Mouse (Mus musculus) bone marrow, adult 2 months (tissue): Measurements from ENCODE around the gene Vwce. TPM values are rescaled to one million over a fixed set of nuclear protein-coding genes. Genes with fewer than 3 reads are reported as not detected.
A peak's percentile ranks its signal among the peaks of the same experiment; 100 is the strongest.

Experiments
- H3K27ac ChIP-seq: fragments of 200-500 bp; 2 replicates; pipeline ENCODE4 v1.5.1; 2012; ENCODE audit warnings: low read depth, mild to moderate bottlenecking, control low read depth, inconsistent platforms, low read length; ENCODE audit not compliant: control insufficient read depth, poor library complexity, insufficient read depth
- H3K4me1 ChIP-seq: fragments of 200-500 bp; 2 replicates; pipeline ENCODE4 v1.6.1; 2011; ENCODE audit warnings: low read length; ENCODE audit not compliant: control insufficient read depth, insufficient read depth
- H3K4me3 ChIP-seq: fragments of 200-500 bp; replicated peaks from 2 replicates; pipeline ENCODE3; 2011; ENCODE audit warnings: mild to moderate bottlenecking, low read depth, low read length, control low read depth; ENCODE audit not compliant: control insufficient read depth
- CTCF ChIP-seq: fragments of 200-500 bp; IDR thresholded peaks from 2 replicates; pipeline ENCODE4 v1.5.1; 2011; ENCODE audit warnings: low read length, control low read depth; ENCODE audit not compliant: control insufficient read depth, insufficient read depth
- POLR2A ChIP-seq: fragments of 200-500 bp; IDR thresholded peaks from 2 replicates; pipeline ENCODE4 v1.6.1; 2011; ENCODE audit warnings: low read depth, mild to moderate bottlenecking, control low read depth, low read length, borderline replicate concordance; ENCODE audit not compliant: control insufficient read depth
- WGBS: fragments of 180-500 bp; shearing (Covaris S2); methylation state at CpG from one replicate; pipeline ENCODE4 v1.1.7; 2018; 5-methylcytosine and 5-hydroxymethylcytosine counted together
- polyA plus RNA-seq: library from polyadenylated mRNA; stranded (reverse); fragments of >200 nt; gene quantifications from 2 replicates; pipeline ENCODE4 v1.2.4, GENCODE M21; 2011; ENCODE audit warnings: low replicate concordance; ENCODE audit not compliant: missing spikeins, insufficient read depth, insufficient read length

Vwce gene
- polyA plus RNA-seq, 1 experiment: 0.77 TPM

DNA sequence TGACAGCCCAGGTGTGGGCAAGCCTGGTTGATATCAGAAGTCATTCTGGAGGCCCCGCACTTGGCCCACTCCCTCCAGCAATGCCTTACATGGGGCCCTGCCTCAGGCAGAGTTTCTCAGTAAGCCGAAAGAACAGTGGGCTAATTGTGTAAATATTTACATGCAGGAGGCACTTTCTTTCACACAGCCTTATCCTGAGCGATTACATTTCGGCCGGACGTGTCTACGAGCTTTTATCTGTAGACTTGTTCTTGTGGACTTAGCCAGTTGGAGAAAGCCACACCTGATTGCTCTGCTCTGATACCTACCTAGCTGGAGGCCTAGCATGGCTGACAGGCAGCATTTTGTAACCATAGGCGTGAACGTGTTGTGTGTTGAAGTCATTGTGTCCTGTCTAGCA, 65.8 kb downstream of the Vwce start:
- no peak for TF ChIP-seq POLR2A
- no peak for TF ChIP-seq CTCF
- Histone ChIP-seq H3K4me3 (peak overlapping the region; percentile 35), H3K27ac (peak overlapping the region; percentile 87), H3K4me1 (peaks cover 24% of the 10 kb centered on the region)
- 53% methylated on average over 9 of the region's 9 CpGs for WGBS

DNA sequence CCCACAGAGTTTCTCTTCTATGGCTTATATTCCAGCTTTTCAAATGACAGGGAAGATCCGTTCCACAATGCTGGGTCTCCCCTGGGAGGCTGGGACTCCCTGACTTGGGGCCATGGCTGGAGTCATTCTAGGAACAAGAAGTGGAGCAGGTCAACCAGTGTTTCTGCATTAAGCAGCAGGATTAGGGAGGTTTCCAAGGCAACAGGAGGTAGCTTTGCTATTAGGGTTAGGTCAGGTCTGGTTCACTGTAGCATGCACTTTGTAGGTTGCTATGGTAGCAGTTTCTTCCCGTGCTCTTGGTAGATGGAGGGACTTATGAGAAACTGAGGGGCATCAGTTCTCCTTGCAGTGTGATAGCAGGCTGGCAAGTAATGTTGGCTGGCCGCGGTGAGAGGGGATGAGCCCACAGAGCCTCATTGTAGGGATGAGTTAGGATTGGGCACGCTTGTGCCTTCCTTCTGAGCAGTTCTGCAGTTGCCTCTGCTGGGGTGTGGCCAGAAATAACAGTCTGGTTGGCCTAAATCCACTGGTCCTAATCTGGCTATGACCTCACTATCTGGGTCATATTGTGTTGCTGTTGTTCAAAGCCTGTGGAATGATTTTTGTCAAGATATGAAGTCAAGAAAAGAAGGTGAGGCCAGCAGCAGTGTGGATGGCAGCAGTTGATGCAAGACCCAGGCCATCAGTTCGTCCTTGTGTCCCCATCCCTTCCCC, 67.2 kb downstream of the Vwce start:
- no peak for TF ChIP-seq CTCF
- no peak for TF ChIP-seq POLR2A
- Histone ChIP-seq H3K27ac (no peak overlapping the region), H3K4me3 (no peak overlapping the region), H3K4me1 (peaks cover 24% of the 10 kb centered on the region)
- 66% methylated on average over 6 of the region's 6 CpGs for WGBS

DNA sequence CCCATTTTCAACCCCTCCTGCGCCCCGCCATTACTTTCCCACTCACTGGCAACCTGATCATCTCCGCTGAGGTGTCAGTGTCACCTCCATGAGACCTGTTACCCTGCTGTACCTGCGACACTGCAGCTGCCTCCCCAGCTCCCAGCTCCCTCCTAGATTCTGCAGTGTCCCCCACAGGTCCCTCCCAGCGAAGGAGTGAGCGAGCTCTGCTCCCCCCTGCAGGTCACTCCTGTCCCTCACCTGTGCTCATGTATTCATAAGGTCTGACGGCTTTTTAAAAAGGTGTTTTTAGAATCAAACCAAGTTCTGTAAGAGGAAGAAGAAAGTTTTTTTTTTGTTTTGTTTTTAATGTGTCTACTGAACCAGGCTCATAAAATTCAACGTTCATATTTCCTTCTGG, 68.1 kb downstream of the Vwce start:
- Histone ChIP-seq H3K4me1 (peaks cover 24% of the 10 kb centered on the region), H3K4me3 (no peak overlapping the region), H3K27ac (no peak overlapping the region; the same call in none of the 2 replicates)
- WGBS: 60% methylated on average over 8 of the region's 8 CpGs
- TF ChIP-seq CTCF (no peak), POLR2A (no peak)

DNA sequence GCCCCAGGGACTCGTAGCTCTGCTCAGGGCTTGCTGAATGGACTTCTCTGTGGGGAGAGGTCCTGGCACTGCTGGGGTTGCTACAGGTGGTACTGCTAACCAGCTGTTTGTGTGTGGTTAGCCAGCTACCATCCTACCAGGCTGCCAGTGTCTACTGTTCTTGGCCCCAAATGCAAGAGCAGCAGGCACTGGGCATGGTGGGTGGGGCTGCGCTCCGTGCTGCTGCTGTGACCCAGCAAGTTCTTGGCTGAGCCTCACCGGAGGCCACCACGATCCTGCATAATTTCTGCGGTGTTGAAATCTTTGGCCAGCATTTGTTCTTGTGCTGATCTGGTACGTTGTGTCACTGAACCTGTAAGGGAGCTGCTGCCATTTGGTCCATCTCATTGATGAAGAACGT, 69.5 kb downstream of the Vwce start:
- peak overlapping the region; percentile 60 for H3K27ac ChIP-seq
- 33% methylated on average over 8 of the region's 8 CpGs for WGBS
- no peak overlapping the region for H3K4me3 ChIP-seq
- no peak for TF ChIP-seq POLR2A
- no peak for TF ChIP-seq CTCF
- peaks cover 24% of the 10 kb centered on the region for H3K4me1 ChIP-seq

DNA sequence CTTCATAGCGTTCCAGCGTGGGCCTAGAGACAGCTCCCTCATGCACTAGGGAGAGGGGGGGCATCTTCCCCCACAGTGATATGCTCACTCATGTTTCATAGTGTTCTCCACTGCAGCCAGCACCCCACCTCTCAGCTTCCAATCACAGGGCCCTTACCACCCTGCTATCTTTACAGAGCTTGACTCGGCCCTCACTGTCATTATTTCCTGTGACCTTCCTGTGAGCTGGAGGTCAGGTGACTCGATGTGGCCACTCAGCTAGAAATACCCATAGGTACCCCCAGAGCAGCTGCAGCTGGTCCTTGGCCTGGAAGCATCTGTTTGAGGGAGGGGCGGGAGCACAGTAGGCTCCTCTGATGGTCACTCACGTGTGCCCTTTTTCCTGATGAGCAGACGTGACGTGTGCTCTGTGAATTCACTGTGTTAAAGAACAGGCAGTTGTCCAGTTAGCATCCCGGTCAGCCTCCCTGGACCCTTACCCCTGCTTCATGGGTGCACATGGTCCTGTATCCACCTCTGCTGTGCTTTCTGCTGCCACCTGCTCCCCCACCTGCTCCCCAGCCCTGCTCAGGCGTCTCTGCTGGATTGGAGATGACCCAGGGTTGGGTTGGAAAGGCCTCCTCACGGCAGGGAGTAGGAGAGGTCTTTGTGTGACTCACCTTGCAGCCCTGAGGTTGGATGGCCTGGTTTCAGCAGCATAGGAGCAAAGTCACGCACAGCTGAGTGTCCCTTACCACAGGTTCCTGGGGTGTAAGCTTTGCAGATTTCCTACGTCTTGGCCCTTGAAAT, 73.3 kb downstream of the Vwce start:
- Histone ChIP-seq H3K27ac (no peak overlapping the region), H3K4me3 (no peak overlapping the region), H3K4me1 (peaks cover 6% of the 10 kb centered on the region)
- 79% methylated on average over 13 of the region's 13 CpGs for WGBS
- no peak for TF ChIP-seq POLR2A
- no peak for TF ChIP-seq CTCF

DNA sequence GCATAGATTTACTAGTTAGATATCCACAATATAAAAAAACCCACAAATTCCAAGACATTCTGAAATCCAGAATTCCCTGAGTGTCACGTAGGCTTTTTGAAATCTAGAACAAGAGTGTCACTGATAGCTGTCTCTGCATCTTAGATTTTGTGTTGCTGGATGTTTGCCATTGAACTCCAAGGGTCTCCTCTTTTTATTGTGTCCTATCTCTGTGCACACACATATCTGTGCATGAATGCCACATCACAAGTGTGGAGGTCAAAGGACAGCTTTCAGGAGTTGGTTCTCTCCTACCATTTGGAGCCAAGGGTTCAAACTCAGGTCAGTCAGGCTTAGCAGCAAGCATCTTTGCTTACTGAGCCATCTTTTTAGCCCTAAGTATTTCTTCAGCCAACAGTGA, 73.9 kb downstream of the Vwce start:
- H3K27ac ChIP-seq: no peak overlapping the region
- TF ChIP-seq CTCF (no peak), POLR2A (no peak)
- H3K4me1 ChIP-seq: peaks cover 3% of the 10 kb centered on the region
- H3K4me3 ChIP-seq: no peak overlapping the region
- WGBS: 81% methylated on average over 1 of the region's 1 CpGs

DNA sequence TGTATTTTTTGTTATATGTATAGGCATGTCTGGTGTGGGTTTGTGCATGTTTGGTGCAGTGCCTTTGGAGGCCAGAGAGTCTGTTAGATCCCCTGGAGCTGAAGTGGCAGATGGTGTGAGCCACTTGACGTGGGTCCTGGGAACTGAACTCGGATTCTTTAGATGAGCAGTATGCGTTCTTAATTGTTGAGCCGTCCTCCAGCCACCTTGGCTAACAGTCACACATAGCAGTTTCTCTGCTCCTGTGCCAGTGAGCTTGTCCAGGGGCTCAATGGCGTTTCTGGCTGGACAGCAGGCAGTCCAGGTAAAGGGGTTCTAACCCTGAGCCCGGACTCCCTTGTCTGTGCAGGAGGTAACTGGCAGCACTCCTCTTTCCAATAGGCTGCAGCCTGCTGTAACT, 74.9 kb downstream of the Vwce start:
- H3K4me1 ChIP-seq: no peaks in the 10 kb centered on the region
- no peak overlapping the region for H3K4me3 ChIP-seq
- H3K27ac ChIP-seq: peak overlapping the region; percentile 16; the same call in 1 of the 2 replicates
- TF ChIP-seq POLR2A (no peak), CTCF (no peak)
- WGBS: 78% methylated on average over 6 of the region's 6 CpGs

DNA sequence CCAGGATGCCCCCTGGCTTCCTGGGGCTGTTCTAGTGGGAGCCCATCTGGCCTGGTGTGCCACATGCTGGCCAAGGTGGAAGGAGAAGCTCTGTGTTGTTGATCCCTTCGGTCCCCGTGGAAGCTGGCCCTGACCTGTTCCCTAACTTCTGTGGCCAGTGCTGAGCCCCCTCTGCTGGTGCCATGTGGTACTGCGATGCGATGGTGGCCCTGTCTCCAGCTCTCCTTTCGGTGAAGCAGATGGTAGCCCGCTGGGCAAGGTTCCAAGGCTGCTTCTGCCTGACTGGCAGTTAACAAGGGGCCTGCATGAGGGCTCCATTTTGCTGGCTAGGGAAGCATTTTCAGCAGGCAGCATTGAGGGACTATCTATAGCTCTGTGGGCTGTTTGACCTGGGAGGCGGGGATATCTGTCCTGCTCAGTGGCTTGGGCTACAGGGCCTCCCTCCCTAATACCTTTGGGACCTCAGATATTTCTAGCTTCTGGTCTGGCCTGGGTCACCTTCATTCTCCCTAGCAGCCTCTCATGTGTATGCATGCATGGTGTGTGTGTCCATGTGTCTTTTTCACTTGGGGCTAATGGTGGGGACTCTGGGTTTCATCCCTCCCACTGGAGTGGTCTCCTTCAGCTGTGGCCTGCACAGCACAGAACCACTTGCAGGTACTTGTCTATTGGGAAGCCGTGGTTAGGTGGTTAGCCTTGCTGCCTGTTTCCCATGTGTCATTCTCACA, 75.5 kb downstream of the Vwce start:
- Histone ChIP-seq H3K4me3 (no peak overlapping the region), H3K4me1 (no peaks in the 10 kb centered on the region), H3K27ac (peak overlapping the region; percentile 16; the same call in 1 of the 2 replicates)
- WGBS: 8% methylated on average over 8 of the region's 8 CpGs
- no peak for TF ChIP-seq POLR2A
- TF ChIP-seq CTCF: peak; percentile 98
